Mouse (Mus musculus): ENCODE measurements around the gene Mcts2.
A peak's percentile ranks its signal among the peaks of the same experiment; 100 is the strongest.

DNA sequence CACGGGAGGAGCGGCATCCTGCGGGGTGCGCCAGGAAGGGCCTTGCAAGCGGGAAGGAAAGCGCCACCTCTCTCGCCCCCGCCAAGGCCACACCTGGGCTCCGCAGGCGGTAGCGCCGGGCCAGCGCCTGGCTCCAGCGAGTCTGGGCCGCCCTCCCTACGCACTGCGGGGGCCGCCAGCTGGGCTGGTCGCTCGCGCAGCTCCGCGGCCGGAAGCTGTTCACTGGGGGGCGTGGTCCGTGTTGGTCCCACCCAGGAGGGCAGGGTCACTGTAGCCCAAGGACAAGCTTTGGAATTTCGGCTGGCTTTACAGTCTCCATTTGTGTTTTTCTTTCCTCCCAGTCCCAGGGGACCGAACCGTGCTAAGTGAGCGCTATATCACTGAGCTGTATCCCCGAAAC, 20.8 kb downstream of the Mcts2 start:
- TF ChIP-seq POLR2A (IDR thresholded peaks at IDR 0.05; ENCODE audit: borderline replicate concordance, extremely low read depth, insufficient read depth, insufficient read length, poor library complexity, severe bottlenecking), result peak; percentile 78
- TF ChIP-seq CTCF (IDR thresholded peaks at IDR 0.05; ENCODE audit: borderline replicate concordance, extremely low read depth, insufficient read depth, insufficient read length), result no peak
